Mouse (Mus musculus) lung, embryonic 16.5 days (tissue): ENCODE measurements around the gene Rapgef4. TPM values are rescaled to one million over a fixed set of nuclear protein-coding genes. Genes with fewer than 3 reads are reported as not detected.

Experiments used
- ATAC-seq: fragments of 200-750 bp; cut with Nextera tagmentation; 2 replicates; pipeline ENCODE4 v1.8.0; 2017; ENCODE audit warnings: low read depth, mild to moderate bottlenecking, moderate library complexity
- H3K27ac ChIP-seq: fragments of 300-500 bp; sonication (generic); 2 replicates; pipeline ENCODE4 v1.5.1; 2014; ENCODE audit warnings: mild to moderate bottlenecking, control low read depth, low read length
- H3K27me3 ChIP-seq: fragments of 300-500 bp; sonication (generic); 2 replicates; pipeline ENCODE4 v1.6.1; 2014; ENCODE audit warnings: low read depth, low read length, mixed read lengths; ENCODE audit not compliant: control insufficient read depth, insufficient read depth
- H3K36me3 ChIP-seq: fragments of 300-500 bp; sonication (generic); 2 replicates; pipeline ENCODE4 v1.6.1; 2014; ENCODE audit warnings: low read length; ENCODE audit not compliant: control insufficient read depth, insufficient read depth
- H3K4me1 ChIP-seq: fragments of 300-500 bp; sonication (generic); replicated peaks from 2 replicates; pipeline ENCODE4 v1.6.1; 2014; ENCODE audit warnings: low read length, mixed read lengths; ENCODE audit not compliant: control insufficient read depth, insufficient read depth
- H3K4me2 ChIP-seq: fragments of 300-500 bp; sonication (generic); 2 replicates; pipeline ENCODE4 v1.6.1; 2014; ENCODE audit warnings: low read depth, low read length, control low read depth
- H3K4me3 ChIP-seq: fragments of 300-500 bp; sonication (generic); 2 replicates; pipeline ENCODE4 v1.5.1; 2014; ENCODE audit warnings: mild to moderate bottlenecking, low read length, control low read depth
- H3K9ac ChIP-seq: fragments of 300-500 bp; sonication (generic); 2 replicates; pipeline ENCODE4 v1.6.1; 2014; ENCODE audit warnings: low read length, control low read depth
- H3K9me3 ChIP-seq: fragments of 300-500 bp; sonication (generic); 2 replicates; pipeline ENCODE4 v1.6.1; 2016; ENCODE audit warnings: low read length; ENCODE audit not compliant: control insufficient read depth
- WGBS: fragments of 180-500 bp; shearing (Covaris S2); extraction: QIAGEN DNeasy Blood & Tissue Kit; methylation state at CpG from one replicate; pipeline ENCODE4 v1.1.7; 2014; 5-methylcytosine and 5-hydroxymethylcytosine counted together
- polyA plus RNA-seq: library from polyadenylated mRNA; unstranded; fragments of >200 nt; fragmentation: Nextera tagmentation; extraction: Ambion mirVana; gene quantifications from 2 replicates; pipeline ENCODE4 v1.2.1, GENCODE M21; 2015

The Rapgef4 gene
- polyA plus RNA-seq, 1 experiment from 2014 or later, result 3.7 TPM

GRCm38 (mm10) chr2:72151792-72152554, 170.9 kb downstream of the Rapgef4 start:
- Histone ChIP-seq H3K9me3 (no peaks in the 10 kb centered on the region), H3K4me1 (peaks cover 15% of the 10 kb centered on the region), H3K27ac (no peak overlapping the region), H3K4me2 (no peak overlapping the region), H3K9ac (no peak overlapping the region), H3K27me3 (no peaks in the 10 kb centered on the region), H3K36me3 (no peaks in the 10 kb centered on the region), H3K4me3 (no peak overlapping the region)
- no peak for ATAC-seq
- 80% methylated on average over 9 of the region's 9 CpGs for whole genome bisulfite sequencing

- Histone ChIP-seq H3K36me3 (no peaks in the 10 kb centered on the region), H3K4me2 (no peak overlapping the region), H3K4me1 (peaks cover 19% of the 10 kb centered on the region), H3K9ac (no peak overlapping the region), H3K9me3 (no peaks in the 10 kb centered on the region), H3K27me3 (no peaks in the 10 kb centered on the region), H3K4me3 (no peak overlapping the region), H3K27ac (no peak overlapping the region)
- ATAC-seq, result no peak
- 86% methylated on average over 2 of the region's 2 CpGs for WGBS
Observed at GRCm38 (mm10) chr2:72152746-72153145, 171.7 kb downstream of the Rapgef4 start.

- no peak overlapping the region for H3K9ac ChIP-seq
- ATAC-seq, result no peak
- H3K27ac ChIP-seq, result no peak overlapping the region
- no peak overlapping the region for H3K4me2 ChIP-seq
- peaks cover 22% of the 10 kb centered on the region for H3K4me1 ChIP-seq
- WGBS, result 60% methylated on average over 1 of the region's 1 CpGs
- no peaks in the 10 kb centered on the region for H3K9me3 ChIP-seq
- H3K27me3 ChIP-seq, result no peaks in the 10 kb centered on the region
- no peak overlapping the region for H3K4me3 ChIP-seq
- H3K36me3 ChIP-seq, result no peaks in the 10 kb centered on the region
Observed at GRCm38 (mm10) chr2:72153851-72154250, 172.8 kb downstream of the Rapgef4 start.

GRCm38 (mm10) chr2:72155102-72155773, 174.2 kb downstream of the Rapgef4 start:
- Histone ChIP-seq H3K4me2 (no peak overlapping the region), H3K27ac (no peak overlapping the region), H3K4me3 (no peak overlapping the region), H3K36me3 (no peaks in the 10 kb centered on the region), H3K9me3 (no peaks in the 10 kb centered on the region), H3K4me1 (peaks cover 22% of the 10 kb centered on the region), H3K9ac (no peak overlapping the region), H3K27me3 (no peaks in the 10 kb centered on the region)
- ATAC-seq, result peak; percentile 67
- 27% methylated on average over 8 of the region's 8 CpGs for WGBS

- no peak for ATAC-seq
- Histone ChIP-seq H3K4me1 (peaks cover 22% of the 10 kb centered on the region), H3K9ac (no peak overlapping the region), H3K4me2 (no peak overlapping the region), H3K27me3 (no peaks in the 10 kb centered on the region), H3K9me3 (no peaks in the 10 kb centered on the region), H3K4me3 (no peak overlapping the region), H3K27ac (no peak overlapping the region), H3K36me3 (no peaks in the 10 kb centered on the region)
- WGBS, result 84% methylated on average over 5 of the region's 5 CpGs
Observed at GRCm38 (mm10) chr2:72156484-72156883, 175.4 kb downstream of the Rapgef4 start.

- Histone ChIP-seq H3K4me1 (peaks cover 22% of the 10 kb centered on the region), H3K36me3 (no peaks in the 10 kb centered on the region), H3K9me3 (no peaks in the 10 kb centered on the region), H3K9ac (0 out of 2 replicates have a peak overlapping the region, but pooled peaks have one; percentile 17), H3K27ac (no peak overlapping the region), H3K4me2 (no peak overlapping the region), H3K27me3 (no peaks in the 10 kb centered on the region), H3K4me3 (no peak overlapping the region)
- peak; percentile 67 for ATAC-seq
- 8% methylated on average over 9 of the region's 9 CpGs for WGBS
Observed at GRCm38 (mm10) chr2:72157561-72157960, 176.5 kb downstream of the Rapgef4 start.

GRCm38 (mm10) chr2:72158045-72158444, 177.0 kb downstream of the Rapgef4 start:
- no peak overlapping the region for H3K27ac ChIP-seq
- 57% methylated on average over 5 of the region's 5 CpGs for WGBS

GRCm38 (mm10) chr2:72158691-72159225, 177.7 kb downstream of the Rapgef4 start:
- ATAC-seq, result no peak
- H3K9ac ChIP-seq, result no peak overlapping the region
- WGBS, result 71% methylated on average over 10 of the region's 10 CpGs
- no peaks in the 10 kb centered on the region for H3K36me3 ChIP-seq
- H3K4me3 ChIP-seq, result no peak overlapping the region
- H3K27me3 ChIP-seq, result no peaks in the 10 kb centered on the region
- H3K4me2 ChIP-seq, result no peak overlapping the region
- H3K9me3 ChIP-seq, result no peaks in the 10 kb centered on the region
- peaks cover 22% of the 10 kb centered on the region for H3K4me1 ChIP-seq
- no peak overlapping the region for H3K27ac ChIP-seq

More at GRCm38 (mm10) chr2:72158045-72158444, 177.0 kb downstream of the Rapgef4 start:
- no peaks in the 10 kb centered on the region for H3K9me3 ChIP-seq
- H3K4me3 ChIP-seq, result no peak overlapping the region
- H3K9ac ChIP-seq, result no peak overlapping the region
- ATAC-seq, result no peak
- H3K4me1 ChIP-seq, result peaks cover 22% of the 10 kb centered on the region
- H3K4me2 ChIP-seq, result no peak overlapping the region
- no peaks in the 10 kb centered on the region for H3K36me3 ChIP-seq
- H3K27me3 ChIP-seq, result no peaks in the 10 kb centered on the region

GRCm38 (mm10) chr2:72159281-72159680, 178.2 kb downstream of the Rapgef4 start:
- H3K4me1 ChIP-seq, result peaks cover 22% of the 10 kb centered on the region
- no peaks in the 10 kb centered on the region for H3K9me3 ChIP-seq
- H3K4me3 ChIP-seq, result no peak overlapping the region
- no peaks in the 10 kb centered on the region for H3K27me3 ChIP-seq
- 72% methylated on average over 6 of the region's 6 CpGs for WGBS
- H3K9ac ChIP-seq, result no peak overlapping the region
- no peak for ATAC-seq
- no peaks in the 10 kb centered on the region for H3K36me3 ChIP-seq
- no peak overlapping the region for H3K4me2 ChIP-seq
- H3K27ac ChIP-seq, result no peak overlapping the region
